Mouse (Mus musculus) layer of hippocampus, postnatal 10 days (tissue): Measurements from ENCODE around the gene Tmem107. TPM values are rescaled to one million over a fixed set of nuclear protein-coding genes. Genes with fewer than 3 reads are reported as not detected.
A peak's percentile ranks its signal among the peaks of the same experiment; 100 is the strongest.

Experiments used
- DNase-seq, 2 experiments: peaks; one replicate each; pipeline ENCODE4 v3.0.0; 2021; ENCODE audit warnings: low spot score in 2 of 2
- total RNA-seq, 2 experiments: library from RNA; stranded (reverse); gene quantifications; 2 replicates each; pipeline ENCODE4 v1.2.3; 2021

The Tmem107 gene
- total RNA-seq, 2 experiments from 2014 or later: 10.4 to 14.0 TPM

GRCm38 (mm10) chr11:69092386-69092751 is 21.8 kb downstream of the Tmem107 start:
- DNase-seq: peak; percentile 86 to 87

DNA sequence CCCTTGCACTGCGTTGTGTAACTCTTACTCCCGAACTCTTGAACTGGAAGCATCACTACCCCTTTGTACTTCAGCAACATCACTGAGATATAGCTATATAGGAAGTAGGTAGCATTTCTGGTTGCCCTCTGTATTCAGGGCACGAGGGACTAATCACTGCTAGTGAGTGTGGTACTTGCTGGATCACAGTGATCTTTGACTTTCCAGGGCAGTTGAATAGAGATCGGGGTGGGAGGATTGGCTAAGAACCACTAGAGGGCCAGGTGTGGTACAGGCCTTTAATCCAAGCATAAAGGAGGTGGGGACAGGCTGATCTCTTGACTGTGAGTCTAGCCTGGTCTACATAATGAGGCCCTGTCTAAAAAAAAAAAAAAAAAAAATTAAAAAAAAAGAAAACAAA is 22.3 kb downstream of the Tmem107 start:
- DNase-seq: no peak

DNA sequence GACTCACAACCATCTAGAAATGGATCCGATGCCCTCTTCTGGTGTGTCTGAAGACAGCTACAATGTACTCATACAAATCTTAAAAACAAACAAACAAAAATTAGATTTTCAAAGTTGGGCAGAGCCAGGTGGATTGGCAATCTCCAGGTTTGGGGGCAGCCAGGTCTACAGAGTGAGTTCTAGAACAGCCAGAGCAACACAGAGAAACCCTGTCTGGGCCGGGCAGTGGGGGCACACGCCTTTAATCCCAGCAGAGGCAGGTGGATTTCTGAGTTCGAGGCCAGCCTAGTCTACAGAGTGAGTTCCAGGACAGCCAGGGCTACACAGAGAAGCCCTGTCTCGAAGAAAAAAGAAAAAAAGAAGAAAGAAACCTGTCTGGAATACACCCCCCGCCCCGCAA is 23.2 kb downstream of the Tmem107 start:
- peak; percentile 10 to 22 for DNase-seq

DNA sequence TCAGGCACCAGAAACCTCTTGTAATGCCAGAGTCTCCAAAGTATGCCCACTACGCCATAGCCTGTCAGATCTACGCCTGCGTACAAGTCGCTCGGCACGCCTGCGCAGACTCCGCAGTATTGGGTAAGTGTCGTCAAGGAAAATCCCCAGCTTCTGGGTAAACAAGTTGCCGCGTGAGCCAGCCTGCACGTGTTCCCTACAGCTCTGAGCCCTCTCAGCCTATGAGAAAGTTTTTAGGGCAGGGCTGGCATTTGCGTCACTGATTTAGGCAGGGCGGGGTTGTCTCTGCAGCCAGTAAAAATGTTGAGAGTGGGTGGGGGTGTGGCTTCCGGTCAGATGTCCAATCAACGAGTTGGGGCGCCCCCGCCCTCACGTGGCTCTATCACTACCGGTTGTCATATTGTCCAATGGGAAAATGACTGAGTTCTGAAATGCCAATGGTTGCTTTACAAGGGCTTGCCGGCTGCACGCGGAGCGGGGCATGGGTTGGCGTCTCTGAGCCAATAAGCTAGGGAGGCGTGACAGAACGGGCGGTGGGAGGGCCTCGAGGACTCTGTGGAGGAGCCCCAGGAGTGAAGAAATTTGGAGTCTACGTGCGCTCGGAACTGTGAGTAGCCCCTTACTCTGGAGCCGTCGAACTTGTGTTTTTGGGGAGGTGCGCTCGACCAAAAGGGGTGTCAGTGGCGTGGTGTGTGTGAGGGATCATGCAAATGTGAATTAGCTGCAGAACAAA is 24.3 kb downstream of the Tmem107 start, which contains the start of gene Per1:
Gene Per1 (plus strand): TSS at position 521 of the 733 bp plus-strand sequence.
- peak; percentile 97 for DNase-seq

DNA sequence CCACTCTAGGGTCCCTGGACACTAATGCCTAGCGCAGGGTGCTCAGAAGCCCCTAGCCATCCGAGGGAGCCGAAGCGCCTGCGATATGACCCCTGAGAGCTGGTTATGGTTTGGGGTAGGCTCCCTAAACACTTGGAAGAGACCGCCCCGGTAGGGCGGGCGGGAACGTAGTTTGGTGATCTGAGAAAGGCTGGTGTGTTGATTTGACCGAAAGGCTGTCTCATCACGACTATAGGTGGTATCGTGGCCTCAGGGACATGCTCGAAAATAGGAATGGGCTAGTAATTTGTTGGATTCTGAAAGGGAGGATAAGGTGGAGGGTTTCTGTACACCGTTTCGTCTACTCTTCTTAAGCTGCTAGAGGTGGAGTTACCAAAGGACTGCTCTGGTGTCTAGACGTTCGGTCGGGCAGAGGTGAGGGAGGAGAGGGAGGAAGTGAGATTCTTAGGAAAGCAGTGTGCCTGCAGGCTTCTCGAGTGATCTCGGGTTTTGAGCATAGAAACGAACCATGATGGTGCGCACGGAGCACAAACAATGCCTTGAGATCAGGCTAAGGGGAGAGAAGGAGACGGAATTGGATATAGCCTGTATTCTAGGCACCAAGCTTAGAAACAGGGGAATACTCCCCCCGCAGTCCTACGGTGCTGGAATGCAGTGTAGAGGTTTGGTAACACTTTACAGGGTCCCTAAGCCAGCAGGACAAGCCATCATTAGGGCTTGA is 25.1 kb downstream of the Tmem107 start:
- peak; percentile 35 to 39 for DNase-seq

DNA sequence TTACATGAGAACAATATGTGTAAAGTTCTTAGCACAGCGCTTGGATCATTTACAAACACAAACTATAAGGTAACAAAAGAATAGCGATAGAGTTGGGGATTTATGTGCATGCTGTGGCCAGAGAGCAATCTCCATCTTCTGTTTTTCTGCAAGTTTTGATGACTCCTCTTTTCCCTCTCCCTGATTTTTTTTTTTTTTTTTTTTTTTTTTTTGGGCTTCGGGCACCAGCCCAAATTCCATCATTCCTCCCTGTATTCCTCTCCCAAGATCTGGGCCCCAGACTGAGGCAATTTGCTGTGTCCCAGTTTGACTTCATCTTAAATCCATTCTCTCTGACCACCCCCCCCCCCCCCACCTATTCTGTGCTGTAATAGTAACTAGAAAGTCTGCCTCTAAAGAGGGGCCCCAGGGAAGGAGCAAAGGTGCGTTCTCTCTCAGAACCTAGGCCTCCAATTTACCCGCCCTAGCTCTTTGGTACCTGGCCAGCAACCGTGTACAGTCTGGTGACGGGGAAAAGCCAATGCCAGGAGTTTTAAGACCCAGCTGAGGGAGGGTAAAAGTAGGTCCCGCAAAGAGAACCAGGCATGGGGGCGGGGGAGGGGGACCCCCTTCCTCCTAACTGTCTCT is 25.9 kb downstream of the Tmem107 start:
- no peak for DNase-seq

DNA sequence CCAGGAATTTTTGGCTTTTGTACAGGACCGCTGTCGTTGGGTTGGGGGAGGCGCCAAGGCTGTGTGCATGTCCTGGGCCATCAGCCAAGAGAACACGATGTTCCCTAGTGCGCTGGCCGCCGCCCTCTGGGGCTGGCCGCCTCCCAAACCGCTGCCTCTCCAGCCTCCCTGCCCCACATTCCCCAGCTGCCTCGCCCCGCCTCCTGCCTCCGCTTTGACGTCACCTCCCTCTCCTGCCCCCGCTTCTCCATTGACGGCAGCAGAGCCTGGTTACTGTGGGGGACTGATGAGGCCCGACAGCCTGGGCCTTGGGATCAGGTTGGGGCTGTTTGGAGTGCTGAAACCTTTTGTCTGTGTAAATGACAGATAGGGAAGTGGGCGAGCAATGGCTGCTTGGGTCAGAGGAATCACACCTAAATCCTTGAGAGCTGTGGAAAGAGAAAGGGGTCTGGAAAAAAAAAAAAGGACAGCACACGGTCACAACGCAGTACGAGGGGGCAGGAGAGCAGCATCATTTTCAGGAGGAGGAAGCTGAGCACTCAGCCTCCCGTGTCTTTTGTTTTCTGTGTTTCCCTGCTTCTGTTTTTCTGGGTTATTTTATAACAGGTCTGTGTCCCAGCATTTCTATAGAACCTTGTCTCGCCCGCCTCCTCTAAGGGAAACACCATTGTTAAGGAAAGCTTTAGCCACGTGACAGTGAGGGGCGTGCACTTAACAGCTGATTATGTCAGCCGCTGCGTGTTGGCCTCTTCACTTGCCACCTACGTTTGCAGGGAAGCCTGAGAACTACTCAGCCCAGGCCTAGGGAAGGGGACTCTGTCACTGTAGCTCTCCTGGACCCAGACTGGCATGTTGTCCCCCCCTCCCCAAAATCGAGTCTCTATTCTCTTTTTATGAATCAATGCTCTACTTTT is 26.6 kb downstream of the Tmem107 start:
- peak; percentile 97 to 98 for DNase-seq

GRCm38 (mm10) chr11:69098039-69098761 is 27.6 kb downstream of the Tmem107 start:
- peak in 1 of 2 experiments; percentile 24 for DNase-seq

DNA sequence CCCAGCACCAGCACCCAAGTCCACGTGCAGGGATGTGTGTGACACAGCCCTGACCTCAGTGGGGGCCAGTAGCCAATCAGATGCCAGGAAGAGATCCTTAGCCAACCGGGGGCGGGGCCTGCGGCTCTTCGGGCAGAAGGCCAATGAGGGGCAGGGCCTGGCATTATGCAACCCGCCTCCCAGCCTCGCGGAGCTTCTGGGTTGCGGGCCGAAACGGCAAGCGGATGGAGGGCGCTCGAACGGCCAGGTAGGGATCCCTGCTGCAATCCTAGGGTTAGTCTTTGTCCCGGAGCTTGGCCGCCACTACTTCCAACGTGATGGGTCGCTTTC is 28.1 kb downstream of the Tmem107 start:
- peak; percentile 97 for DNase-seq

DNA sequence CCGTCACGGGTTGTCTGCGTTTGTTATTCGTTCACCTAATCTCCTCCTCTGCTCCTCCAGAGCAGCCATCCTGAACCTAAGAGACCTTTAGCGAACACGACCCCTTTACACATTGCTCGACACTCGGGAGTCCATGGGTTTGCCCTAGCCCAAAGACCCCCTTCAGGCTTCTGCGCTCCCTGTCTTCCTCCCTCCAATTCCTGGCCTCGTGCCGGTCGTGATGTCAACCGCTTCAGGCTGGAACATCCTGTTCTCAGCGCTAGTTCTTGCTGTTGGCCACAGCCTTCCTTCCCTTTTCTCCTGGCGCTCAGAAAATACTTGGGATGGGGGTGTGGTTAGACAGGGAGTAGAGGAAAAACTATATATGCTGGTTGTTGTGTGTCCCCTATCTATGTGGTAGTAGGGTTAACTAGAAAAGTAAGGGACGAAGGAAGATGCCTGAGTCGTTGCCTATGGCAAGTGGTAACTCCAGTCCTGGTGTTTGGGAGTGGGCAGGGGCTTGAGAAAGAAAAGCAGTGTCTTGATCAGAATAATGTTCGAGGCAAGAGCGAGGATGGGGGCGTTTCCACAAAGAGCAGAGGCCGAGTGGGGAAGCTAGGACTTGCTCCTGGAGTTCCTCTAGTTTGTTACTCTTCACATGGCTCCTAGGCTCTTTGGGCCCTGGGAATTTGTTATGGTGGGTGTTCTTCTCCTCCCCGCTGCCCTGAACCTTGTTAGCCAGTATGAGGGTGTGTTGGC is 28.7 kb downstream of the Tmem107 start:
- peak; percentile 78 to 84 for DNase-seq

- DNase-seq: peak; percentile 89 to 91
Observed at GRCm38 (mm10) chr11:69099915-69100345, 29.3 kb downstream of the Tmem107 start.

DNA sequence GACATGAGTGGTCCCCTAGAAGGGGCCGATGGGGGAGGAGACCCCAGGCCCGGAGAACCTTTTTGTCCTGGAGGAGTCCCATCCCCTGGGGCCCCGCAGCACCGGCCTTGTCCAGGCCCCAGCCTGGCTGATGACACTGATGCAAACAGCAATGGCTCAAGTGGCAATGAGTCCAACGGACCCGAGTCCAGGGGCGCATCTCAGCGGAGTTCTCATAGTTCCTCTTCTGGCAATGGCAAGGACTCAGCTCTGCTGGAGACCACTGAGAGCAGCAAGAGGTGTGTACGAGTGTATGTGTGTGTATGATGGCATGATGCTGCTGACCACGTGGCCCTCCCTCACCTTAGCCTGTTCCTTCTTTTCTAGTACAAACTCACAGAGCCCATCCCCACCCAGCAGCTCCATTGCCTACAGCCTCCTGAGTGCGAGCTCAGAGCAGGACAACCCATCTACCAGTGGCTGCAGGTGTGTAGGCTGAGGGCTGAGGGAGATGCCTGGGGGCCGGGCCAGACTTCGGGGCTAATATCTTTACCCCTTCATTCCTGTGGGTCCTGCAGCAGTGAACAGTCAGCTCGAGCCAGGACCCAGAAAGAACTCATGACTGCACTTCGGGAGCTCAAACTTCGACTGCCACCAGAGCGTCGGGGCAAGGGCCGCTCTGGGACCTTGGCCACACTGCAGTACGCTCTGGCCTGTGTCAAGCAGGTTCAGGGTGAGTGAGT is 30.2 kb downstream of the Tmem107 start:
- peak; percentile 19 to 27 for DNase-seq

DNA sequence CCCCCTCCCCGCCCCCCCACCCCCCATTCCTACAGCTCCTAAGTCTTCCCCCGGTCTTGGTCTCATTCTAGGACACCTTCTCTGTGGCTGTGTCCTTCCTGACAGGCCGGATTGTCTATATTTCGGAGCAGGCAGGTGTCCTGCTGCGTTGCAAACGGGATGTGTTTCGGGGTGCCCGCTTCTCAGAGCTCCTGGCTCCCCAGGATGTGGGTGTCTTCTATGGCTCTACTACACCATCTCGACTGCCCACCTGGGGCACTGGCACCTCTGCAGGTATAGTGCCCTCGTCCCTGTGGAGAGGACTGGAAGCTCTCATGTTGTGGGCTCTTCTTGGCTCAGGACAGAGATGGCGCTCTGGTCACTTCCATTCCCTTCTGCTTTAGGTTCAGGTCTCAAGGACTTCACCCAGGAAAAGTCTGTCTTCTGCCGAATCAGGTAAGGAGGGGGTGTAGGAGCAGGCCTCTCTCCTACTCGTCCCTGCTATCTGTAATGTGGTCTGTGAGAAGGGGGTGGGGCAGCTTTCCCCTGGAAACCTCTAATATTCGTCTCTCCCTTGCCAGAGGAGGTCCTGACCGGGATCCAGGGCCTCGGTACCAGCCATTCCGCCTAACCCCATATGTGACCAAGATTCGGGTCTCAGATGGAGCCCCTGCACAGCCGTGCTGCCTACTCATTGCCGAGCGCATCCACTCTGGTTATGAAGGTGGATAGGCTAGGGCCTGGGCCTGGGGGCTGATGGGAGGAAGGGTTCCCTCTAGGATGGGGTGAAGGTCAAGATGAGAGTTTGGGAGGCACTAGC is 31.2 kb downstream of the Tmem107 start:
- peak in 1 of 2 experiments; percentile 9 for DNase-seq

DNA sequence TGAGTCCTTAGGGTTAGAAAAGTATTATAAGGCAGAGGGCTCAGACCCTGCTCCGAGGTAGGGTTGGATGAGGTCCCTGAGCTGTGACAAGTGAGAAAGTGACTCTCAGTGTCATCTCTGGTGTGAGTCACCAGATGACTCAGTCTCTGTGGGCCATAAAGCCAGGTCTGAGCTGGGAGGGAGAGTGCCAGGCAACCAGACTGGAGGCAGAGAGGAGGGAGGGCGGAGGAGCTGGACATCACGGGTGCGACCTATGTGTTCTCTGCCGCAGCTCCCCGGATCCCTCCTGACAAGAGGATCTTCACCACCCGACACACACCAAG is 31.8 kb downstream of the Tmem107 start:
- DNase-seq: peak; percentile 2 to 13

DNA sequence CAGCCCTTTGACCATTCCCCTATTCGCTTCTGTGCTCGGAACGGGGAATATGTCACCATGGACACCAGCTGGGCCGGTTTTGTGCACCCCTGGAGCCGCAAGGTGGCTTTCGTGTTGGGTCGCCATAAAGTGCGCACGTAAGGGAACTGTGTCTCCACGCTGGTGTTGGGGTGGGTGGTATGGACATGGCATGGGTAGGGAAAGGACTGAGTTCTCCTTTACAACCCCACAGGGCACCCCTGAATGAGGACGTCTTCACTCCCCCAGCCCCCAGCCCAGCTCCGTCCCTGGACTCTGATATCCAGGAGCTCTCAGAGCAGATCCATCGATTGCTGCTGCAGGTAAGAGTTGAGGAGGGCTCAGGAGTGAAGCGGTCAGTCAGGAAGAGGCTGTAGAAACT is 32.5 kb downstream of the Tmem107 start:
- peak in 1 of 2 experiments; percentile 4 for DNase-seq

- DNase-seq: peak; percentile 3 to 11
Observed at GRCm38 (mm10) chr11:69103531-69104435, 33.2 kb downstream of the Tmem107 start.

- DNase-seq: peak in 1 of 2 experiments; percentile 3
Observed at GRCm38 (mm10) chr11:69104487-69104886, 33.9 kb downstream of the Tmem107 start.
